Mouse (Mus musculus): ENCODE results near the gene Cela3a. TPM values are rescaled to one million over a fixed set of nuclear protein-coding genes. Genes with fewer than 3 reads are reported as not detected.

Cela3a gene
- polyA plus RNA-seq, 1 experiment, result not detected

DNA sequence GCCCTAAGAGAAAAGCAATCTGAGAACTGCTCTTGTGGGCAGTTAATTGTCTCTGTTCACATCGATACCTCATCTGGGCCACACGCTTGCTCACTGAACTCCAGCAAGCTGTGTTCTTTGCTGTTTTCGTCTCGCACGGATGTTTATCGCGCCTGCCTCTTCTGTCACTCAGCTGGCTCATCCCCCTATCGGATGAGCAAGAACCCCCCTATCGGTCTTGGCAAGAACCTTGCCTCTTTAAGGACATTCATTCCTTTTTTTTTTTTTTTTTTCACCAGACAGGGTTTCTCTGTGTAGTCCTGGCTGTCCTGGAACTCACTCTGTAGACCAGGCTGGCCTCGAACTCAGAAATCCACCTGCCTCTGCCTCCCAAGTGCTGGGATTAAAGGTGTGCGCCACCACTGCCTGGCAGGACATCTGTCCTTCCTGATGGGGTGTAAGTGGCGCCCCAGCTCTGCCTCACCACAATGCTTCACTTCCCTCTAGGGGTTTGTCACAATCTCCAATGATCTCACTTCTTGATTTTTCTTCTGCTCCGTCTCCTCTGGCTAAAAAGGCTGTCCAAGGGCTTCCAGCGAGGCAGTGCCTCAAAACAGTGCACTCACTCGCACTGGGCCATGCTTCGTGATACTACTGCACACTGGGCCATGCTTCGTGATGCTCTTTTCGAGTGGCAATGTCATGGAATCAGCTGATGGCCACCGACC is 44.1 kb downstream of the Cela3a start:
- Histone ChIP-seq H3K27ac (ENCODE audit: insufficient read depth, low read length) (no peak overlapping the region), H3K4me1 (ENCODE audit: control insufficient read depth, insufficient read depth, low read length) (peaks cover 2% of the 10 kb centered on the region), H3K4me3 (ENCODE audit: insufficient read depth, low read length) (no peak overlapping the region)
- TF ChIP-seq POLR2A (IDR thresholded peaks at IDR 0.05; ENCODE audit: extremely low read depth, insufficient read depth, low read length) (no peak), CTCF (IDR thresholded peaks at IDR 0.05; ENCODE audit: extremely low read depth, insufficient read depth, low read length) (no peak)

- H3K4me1 ChIP-seq (ENCODE audit: control insufficient read depth, insufficient read depth, low read length), result no peaks in the 10 kb centered on the region; the same call in 1 of the 2 replicates
- no peak overlapping the region for H3K27ac ChIP-seq (ENCODE audit: insufficient read depth, low read length)
- TF ChIP-seq POLR2A (IDR thresholded peaks at IDR 0.05; ENCODE audit: extremely low read depth, insufficient read depth, low read length) (no peak), CTCF (IDR thresholded peaks at IDR 0.05; ENCODE audit: extremely low read depth, insufficient read depth, low read length) (no peak)
- H3K4me3 ChIP-seq (ENCODE audit: insufficient read depth, low read length), result no peak overlapping the region
These were observed 44.8 kb downstream of the Cela3a start for GRCm38 (mm10) chr4:137364826-137365225.

DNA sequence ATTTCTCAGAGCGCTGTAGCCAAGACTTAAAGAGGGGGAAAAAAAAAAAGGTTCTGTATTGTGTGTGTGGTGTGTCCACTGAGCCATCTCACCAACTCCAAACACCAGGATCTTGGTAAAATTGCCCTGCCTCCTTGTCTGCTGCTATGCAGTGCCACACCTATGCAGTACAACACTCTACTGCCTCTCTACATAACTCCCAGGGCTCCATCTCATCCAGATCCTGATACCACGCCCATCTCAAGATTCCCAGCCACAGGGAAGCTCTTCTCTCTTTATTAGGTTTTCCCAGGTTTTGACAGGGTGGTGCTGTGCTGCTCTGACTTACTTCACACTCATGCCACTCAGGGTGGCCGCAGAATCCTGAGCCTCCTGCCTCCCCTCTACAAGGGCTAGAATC is 48.6 kb downstream of the Cela3a start:
- no peak overlapping the region for H3K4me3 ChIP-seq (ENCODE audit: insufficient read depth, low read length)
- H3K27ac ChIP-seq (ENCODE audit: insufficient read depth, low read length), result no peak overlapping the region
- TF ChIP-seq CTCF (IDR thresholded peaks at IDR 0.05; ENCODE audit: extremely low read depth, insufficient read depth, low read length) (no peak), POLR2A (IDR thresholded peaks at IDR 0.05; ENCODE audit: extremely low read depth, insufficient read depth, low read length) (no peak)
- no peaks in the 10 kb centered on the region for H3K4me1 ChIP-seq (ENCODE audit: control insufficient read depth, insufficient read depth, low read length)

DNA sequence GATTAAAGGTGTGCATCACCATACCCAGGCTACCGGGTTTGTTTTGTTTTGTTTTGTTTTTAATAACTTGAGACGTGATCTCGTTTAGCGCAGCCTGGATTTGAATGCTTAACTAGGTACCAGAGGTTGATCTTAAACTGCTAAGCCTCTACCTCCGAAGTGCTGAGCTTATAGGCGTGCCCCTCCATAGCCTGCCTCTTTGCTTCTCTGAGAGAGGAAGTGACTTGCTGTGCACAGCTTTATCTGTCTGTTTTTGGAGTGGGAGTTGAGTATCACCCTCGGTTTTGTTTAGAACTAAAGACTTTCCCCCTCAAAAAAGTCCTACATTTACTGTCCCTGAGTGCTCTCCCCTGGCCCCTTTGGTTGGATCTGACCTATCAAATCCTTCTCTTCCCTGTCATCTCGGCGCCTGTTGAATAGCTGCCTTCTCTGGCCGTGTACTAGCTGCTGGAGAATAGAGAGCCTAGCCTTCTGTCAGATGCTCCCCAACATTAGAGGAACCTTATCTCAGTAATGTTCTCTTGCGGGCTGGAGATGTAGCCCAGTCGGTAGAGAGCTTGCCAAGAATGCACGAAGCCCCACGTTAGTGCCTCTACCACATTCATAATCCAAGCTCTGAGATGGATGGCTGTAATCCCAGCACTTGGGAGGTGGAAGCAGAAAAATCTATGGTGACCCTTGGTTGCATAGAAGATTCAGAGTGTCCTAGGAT is 51.1 kb downstream of the Cela3a start:
- no peak overlapping the region for H3K4me3 ChIP-seq (ENCODE audit: insufficient read depth, low read length)
- H3K27ac ChIP-seq (ENCODE audit: insufficient read depth, low read length), result peak overlapping the region; percentile 45
- TF ChIP-seq POLR2A (IDR thresholded peaks at IDR 0.05; ENCODE audit: extremely low read depth, insufficient read depth, low read length) (no peak), CTCF (IDR thresholded peaks at IDR 0.05; ENCODE audit: extremely low read depth, insufficient read depth, low read length) (no peak)
- peaks cover 1% of the 10 kb centered on the region; the same call in 1 of the 2 replicates for H3K4me1 ChIP-seq (ENCODE audit: control insufficient read depth, insufficient read depth, low read length)

- peak; percentile 92 for TF ChIP-seq POLR2A (IDR thresholded peaks at IDR 0.05; ENCODE audit: extremely low read depth, insufficient read depth, low read length)
- TF ChIP-seq CTCF (IDR thresholded peaks at IDR 0.05; ENCODE audit: extremely low read depth, insufficient read depth, low read length), result no peak
- H3K4me1 ChIP-seq (ENCODE audit: control insufficient read depth, insufficient read depth, low read length), result peaks cover 1% of the 10 kb centered on the region; the same call in 1 of the 2 replicates
- peak within 1 kb of the TSS; percentile 96 for H3K27ac ChIP-seq (ENCODE audit: insufficient read depth, low read length)
- H3K4me3 ChIP-seq (ENCODE audit: insufficient read depth, low read length), result peak within 1 kb of the TSS; percentile 66
These were observed 51.9 kb downstream of the Cela3a start, which contains the start of gene Cdc42 for GRCm38 (mm10) chr4:137357517-137358254. Gene Cdc42 (minus strand): TSS chr4:137357720.

DNA sequence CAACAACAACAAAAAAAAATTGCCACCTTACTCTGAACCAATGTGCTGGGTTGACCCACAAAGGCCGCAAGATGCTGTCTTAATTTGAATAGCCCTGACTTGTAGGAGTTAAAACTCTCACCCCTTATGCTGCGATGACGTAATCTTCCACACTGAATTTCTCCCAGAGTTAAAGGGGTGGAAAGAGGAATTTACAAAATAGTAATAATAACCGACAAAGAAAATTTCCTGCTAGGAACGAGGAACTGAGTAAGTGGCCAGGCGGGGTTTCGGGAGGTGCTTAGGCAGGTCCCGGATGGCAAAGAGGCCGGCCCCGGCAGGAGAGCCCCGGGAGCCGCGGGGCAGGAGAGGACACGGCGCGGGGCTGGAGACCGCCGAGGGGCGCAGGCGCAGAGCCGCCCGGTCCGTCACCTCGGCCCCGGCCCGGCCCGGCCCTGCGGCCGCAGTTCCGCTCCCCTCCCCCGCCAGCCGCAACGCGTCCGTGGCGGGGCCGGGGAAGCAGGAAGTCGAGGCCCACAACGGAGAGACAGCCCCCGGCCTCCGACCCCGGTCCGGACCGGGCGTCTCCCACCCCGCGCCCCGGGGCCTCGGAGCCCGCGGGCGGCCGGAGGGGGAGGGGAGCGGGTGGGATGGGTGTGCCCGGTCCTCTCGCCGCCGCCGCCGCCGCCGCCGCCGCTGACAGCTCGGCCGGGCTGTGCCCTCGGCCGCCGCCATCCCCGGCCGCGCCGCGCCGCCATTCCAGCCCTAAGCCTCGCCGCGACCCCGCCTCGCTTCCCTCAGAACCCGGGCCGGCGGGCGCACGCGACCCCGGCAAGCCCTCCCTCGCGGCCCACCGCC is 52.7 kb downstream of the Cela3a start:
- Histone ChIP-seq H3K4me3 (ENCODE audit: insufficient read depth, low read length) (peak overlapping the region; percentile 66), H3K27ac (ENCODE audit: insufficient read depth, low read length) (peak overlapping the region; percentile 96), H3K4me1 (ENCODE audit: control insufficient read depth, insufficient read depth, low read length) (peaks cover 1% of the 10 kb centered on the region; the same call in 1 of the 2 replicates)
- TF ChIP-seq POLR2A (IDR thresholded peaks at IDR 0.05; ENCODE audit: extremely low read depth, insufficient read depth, low read length), result no peak

Other genes with a start within 250 kb of the Cela3a start
- 12.3 and 12.8 TPM in 2 replicates for gene Wnt4, start 132.3 kb downstream of the Cela3a start, polyA plus RNA-seq (2012; rRNA removed)
- 383 and 397 TPM in 2 replicates for gene Cdc42, start 52.1 kb downstream of the Cela3a start, polyA plus RNA-seq (2012; rRNA removed)
- gene Cela3b, start 20.7 kb upstream of the Cela3a start, polyA plus RNA-seq (2012; rRNA removed), result not detected in 2 replicates
- gene 1700013G24Rik, start 43.5 kb upstream of the Cela3a start, polyA plus RNA-seq (2012; rRNA removed), result not detected in 2 replicates
- gene Hspg2, start 59.0 kb upstream of the Cela3a start, polyA plus RNA-seq (2012; rRNA removed), result 1.9 and 2.6 TPM in 2 replicates
- gene Ldlrad2, start 164.8 kb upstream of the Cela3a start, polyA plus RNA-seq (2012; rRNA removed), result not detected in 2 replicates
- 147 and 157 TPM in 2 replicates for gene Usp48, start 184.0 kb upstream of the Cela3a start, polyA plus RNA-seq (2012; rRNA removed)